26 mouse cellular contexts compared by ENCODE assay signal in the genomic region with DNA sequence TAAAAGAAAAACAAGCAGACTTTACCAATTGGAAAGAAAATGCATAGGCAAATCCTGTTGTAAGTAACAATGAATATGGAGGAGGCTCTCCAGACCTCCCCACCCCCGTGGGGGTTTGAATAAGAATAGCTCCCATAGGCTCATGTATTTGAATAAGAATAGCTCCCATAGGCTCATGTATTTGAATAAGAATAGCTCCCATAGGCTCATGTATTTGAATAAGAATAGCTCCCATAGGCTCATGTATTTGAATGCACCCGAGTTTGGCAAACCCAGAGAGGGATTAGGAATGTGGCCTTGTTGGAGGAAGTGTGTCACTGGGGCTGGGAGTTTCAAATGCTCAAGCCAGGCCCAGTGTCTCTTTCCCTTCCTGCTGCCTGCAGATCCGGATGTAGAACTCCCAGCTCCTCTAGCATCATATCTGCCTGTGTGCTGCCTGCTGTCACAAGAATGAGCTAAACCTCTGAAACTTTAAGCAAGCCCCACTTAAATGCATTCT.
"Had no signal": no experiment of that assay in that cellular context is flagged by ENCODE, and none has a peak within 500 bp of the region (broad histone marks: within the 10 kb centered on the region; RNA-seq: fewer than 3 reads in every experiment).

No protein-coding gene starts in this region.

- H3K36me3 ChIP-seq: heart, embryonic 13.5 days; heart, embryonic 15.5 days; hindbrain, embryonic 10.5 days; hindbrain, embryonic 13.5 days; hindbrain, embryonic 15.5 days; kidney, embryonic 15.5 days; limb, embryonic 13.5 days; limb, embryonic 15.5 days; liver, embryonic 12.5 days had no signal

- ATAC-seq: hindbrain, postnatal 0 days; intestine, embryonic 16.5 days; liver, embryonic 12.5 days had no signal

- H3K27ac ChIP-seq: gastrocnemius, adult 2 months; heart, adult 2 months; heart, embryonic 13.5 days; heart, embryonic 15.5 days; hindbrain, embryonic 10.5 days; hindbrain, embryonic 13.5 days; hindbrain, embryonic 15.5 days; hindbrain, postnatal 0 days; kidney, embryonic 15.5 days; kidney, postnatal 0 days; limb, embryonic 13.5 days; limb, embryonic 15.5 days; liver, embryonic 12.5 days; liver, embryonic 14.5 days had no signal

- DNase-seq: gastrocnemius, adult 2 months; gastrocnemius, postnatal 10 days; gastrocnemius, postnatal 25 days; heart, adult 2 months; heart, postnatal 4 days; kidney, adult 11 months; kidney, adult 9 months; kidney, postnatal 14 days; kidney, postnatal 36 days; layer of hippocampus, adult 9-11 months; layer of hippocampus, postnatal 36 days; left cerebral cortex, postnatal 4 days had no signal

- H3K9me3 ChIP-seq: heart, embryonic 15.5 days; hindbrain, embryonic 15.5 days; kidney, embryonic 15.5 days had no signal

- H3K4me2 ChIP-seq: heart, embryonic 11.5 days; heart, embryonic 13.5 days; heart, embryonic 15.5 days; hindbrain, embryonic 13.5 days; hindbrain, embryonic 15.5 days; kidney, embryonic 15.5 days; limb, embryonic 13.5 days; limb, embryonic 15.5 days; liver, embryonic 12.5 days had no signal

- H3K4me1 ChIP-seq: heart, embryonic 13.5 days; heart, embryonic 15.5 days; hindbrain, embryonic 10.5 days; hindbrain, embryonic 13.5 days; hindbrain, embryonic 15.5 days; kidney, embryonic 15.5 days; limb, embryonic 13.5 days; limb, embryonic 15.5 days; liver, embryonic 12.5 days had no signal

- H3K4me3 ChIP-seq: gastrocnemius, adult 2 months; heart, adult 2 months; heart, embryonic 13.5 days; heart, embryonic 15.5 days; hindbrain, embryonic 10.5 days; hindbrain, embryonic 13.5 days; hindbrain, embryonic 15.5 days; kidney, embryonic 15.5 days; limb, embryonic 13.5 days; limb, embryonic 15.5 days; liver, embryonic 12.5 days had no signal

- H3K9ac ChIP-seq: heart, embryonic 13.5 days; heart, embryonic 15.5 days; hindbrain, embryonic 13.5 days; hindbrain, embryonic 15.5 days; kidney, embryonic 15.5 days; limb, embryonic 13.5 days; limb, embryonic 15.5 days; liver, embryonic 12.5 days; liver, embryonic 14.5 days had no signal

- H3K27me3 ChIP-seq: heart, embryonic 13.5 days; heart, embryonic 15.5 days; hindbrain, embryonic 13.5 days; hindbrain, embryonic 15.5 days; kidney, embryonic 15.5 days; limb, embryonic 13.5 days; limb, embryonic 15.5 days; liver, embryonic 12.5 days had no signal
